Mouse (Mus musculus) heart, adult 2 months (tissue): ENCODE measurements around the gene Rps19.
"Not testable (repeated sequence)": the region's sequence is repeated elsewhere in the genome, so short reads cannot be mapped to it uniquely, and the experiment has no call there.

Source experiments
- CTCF ChIP-seq: fragments of 200-600 bp; IDR thresholded peaks from 2 replicates; pipeline ENCODE4 v1.8.1; 2022; ENCODE audit warnings: antibody characterized with exemption, mild to moderate bottlenecking, moderate library complexity
- POLR2A ChIP-seq: fragments of 200-500 bp; IDR thresholded peaks from 2 replicates; pipeline ENCODE4 v1.6.1; 2011; ENCODE audit warnings: mild to moderate bottlenecking, low read depth, low read length, control low read depth; ENCODE audit not compliant: insufficient read depth

DNA sequence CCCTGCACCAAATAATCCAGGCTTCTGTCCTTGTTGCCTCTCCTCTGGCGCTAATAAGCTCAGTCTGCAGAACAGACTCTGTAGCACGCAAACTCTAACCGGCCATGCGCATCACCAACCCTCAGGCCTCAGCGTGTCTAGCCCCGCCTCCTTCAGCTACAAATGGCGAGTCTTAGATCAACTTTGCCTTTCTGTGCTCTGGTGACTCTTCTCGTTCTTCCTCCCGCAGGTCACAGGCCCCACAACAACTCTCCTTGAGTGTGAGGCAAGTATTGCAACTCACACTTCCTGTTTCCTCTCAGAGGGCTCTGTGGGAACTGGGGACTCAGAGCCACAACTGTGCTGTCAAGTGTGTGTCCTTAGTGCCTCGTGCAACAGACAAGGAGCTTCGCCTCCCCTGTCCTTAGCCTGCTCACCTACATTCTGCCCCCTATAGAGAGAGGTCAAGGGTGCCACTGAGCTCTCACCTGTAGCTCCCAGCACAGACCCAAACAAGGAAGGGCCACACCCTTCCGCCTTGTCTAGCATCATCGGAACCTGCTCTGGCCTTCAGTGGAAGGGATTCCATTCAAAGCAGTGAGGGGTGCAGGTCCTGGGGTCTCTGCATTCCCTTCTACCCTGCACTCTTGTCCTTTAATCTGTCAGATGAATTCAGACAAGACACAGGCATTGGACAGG, 45.3 kb upstream of the Rps19 start:
- TF ChIP-seq POLR2A, CTCF: not testable (repeated sequence)
